In the genomic region with DNA sequence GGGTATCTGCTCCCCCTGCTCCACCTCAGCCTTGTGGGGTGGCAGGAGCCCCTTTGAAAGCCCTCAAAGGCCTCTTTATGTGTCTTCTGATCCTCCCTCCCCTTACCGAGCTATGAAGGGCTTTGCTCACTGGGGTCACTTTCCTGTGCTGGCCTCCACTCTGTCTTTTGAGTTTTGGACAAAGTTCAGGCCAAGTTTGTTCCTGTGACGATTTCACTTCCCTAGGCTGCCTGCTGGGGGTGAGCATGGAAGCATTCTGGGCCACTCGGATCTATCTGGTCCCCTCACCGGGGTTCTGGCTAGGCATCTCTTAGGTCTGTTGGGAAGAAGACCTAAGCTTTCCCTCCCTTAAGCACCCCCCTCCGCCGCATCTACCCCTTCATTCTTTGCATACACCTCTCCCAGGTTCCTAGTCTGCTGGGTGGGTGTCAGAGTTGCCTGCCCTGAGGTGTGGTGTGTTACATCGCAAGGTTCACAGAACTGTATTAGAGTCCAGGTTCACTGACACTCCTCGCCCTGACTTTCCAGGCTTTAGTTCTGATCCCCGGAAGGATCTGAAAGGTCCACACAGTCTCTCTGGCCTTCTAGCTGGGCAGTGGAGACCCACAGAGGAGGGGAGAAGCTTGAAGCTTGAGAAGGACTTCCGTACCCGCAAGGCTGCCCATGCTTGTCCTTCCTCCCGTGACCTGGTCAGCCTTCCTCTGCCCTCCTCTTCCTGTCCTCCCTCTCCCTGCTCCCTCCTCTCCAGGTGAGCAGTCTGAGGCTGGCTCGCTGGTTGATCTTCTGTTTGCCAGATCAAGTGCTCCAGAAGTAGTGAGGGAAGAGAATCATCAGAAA, we compare ENCODE assay signal across 8 mouse cellular contexts. TPM values are rescaled to one million over a fixed set of nuclear protein-coding genes. Genes with fewer than 3 reads are reported as not detected.
DNase-seq lines count a peak whose midpoint lies in the region; ATAC-seq lines count a peak whose summit lies in the region.

No protein-coding gene starts in this region.

- peak; percentile 45 to 64 for DNase-seq in kidney, postnatal 4 days
- no peak for DNase-seq in adrenal gland, adult (ENCODE audit: inconsistent age in 2 of 2, low spot score in 1 of 2)
- no peak for DNase-seq in urinary bladder, postnatal 14 days (ENCODE audit: low spot score)

- H3K36me3 ChIP-seq in megakaryocyte, embryonic 14.5 days (replicated peaks; ENCODE audit: low read length): no peaks in the 10 kb centered on the region
- H3K36me3 ChIP-seq in intestine, embryonic 16.5 days (ENCODE audit: control insufficient read depth, insufficient read depth, low read length): no peaks in the 10 kb centered on the region
- no peaks in the 10 kb centered on the region for H3K36me3 ChIP-seq in midbrain, embryonic 15.5 days (replicated peaks)

- ATAC-seq in megakaryocyte, adult 5-6 weeks (ENCODE audit: poor library complexity, severe bottlenecking): no peak
- ATAC-seq in intestine, embryonic 16.5 days: peak; percentile 24
- ATAC-seq in midbrain, embryonic 15.5 days (replicated peaks): no peak
- ATAC-seq in inflammation-experienced regulatory T-cells, adult 6 months: no peak

- no peak overlapping the region for H3K27ac ChIP-seq in intestine, embryonic 16.5 days (ENCODE audit: low read length)
- H3K27ac ChIP-seq in midbrain, embryonic 15.5 days: peak overlapping the region; percentile 57; the same call in 1 of the 2 replicates

- no peak overlapping the region; the same call in 1 of the 2 replicates for H3K4me2 ChIP-seq in intestine, embryonic 16.5 days (ENCODE audit: low read depth, low read length)
- H3K4me2 ChIP-seq in midbrain, embryonic 15.5 days: no peak overlapping the region

- peak overlapping the region; percentile 44 for H3K4me3 ChIP-seq in megakaryocyte, embryonic 14.5 days (replicated peaks)
- H3K4me3 ChIP-seq in intestine, embryonic 16.5 days (ENCODE audit: low read length): no peak overlapping the region
- H3K4me3 ChIP-seq in midbrain, embryonic 15.5 days: no peak overlapping the region

- WGBS in intestine, embryonic 16.5 days: 37% methylated on average over 13 of the region's 13 CpGs
- 15% methylated on average over 13 of the region's 13 CpGs for WGBS in midbrain, embryonic 15.5 days

- H3K9me3 ChIP-seq in megakaryocyte, embryonic 14.5 days: no peaks in the 10 kb centered on the region
- no peaks in the 10 kb centered on the region for H3K9me3 ChIP-seq in intestine, embryonic 16.5 days (ENCODE audit: control insufficient read depth, low read length)
- H3K9me3 ChIP-seq in midbrain, embryonic 15.5 days: no peaks in the 10 kb centered on the region

- H3K27me3 ChIP-seq in megakaryocyte, embryonic 14.5 days (replicated peaks): peaks cover 94% of the 10 kb centered on the region
- H3K27me3 ChIP-seq in intestine, embryonic 16.5 days (replicated peaks; ENCODE audit: control insufficient read depth, insufficient read depth, low read length): no peaks in the 10 kb centered on the region
- H3K27me3 ChIP-seq in midbrain, embryonic 15.5 days (replicated peaks): no peaks in the 10 kb centered on the region

- 0 out of 2 replicates have a peak, but pooled peaks cover 4% of the 10 kb centered on the region for H3K4me1 ChIP-seq in megakaryocyte, embryonic 14.5 days
- H3K4me1 ChIP-seq in intestine, embryonic 16.5 days (ENCODE audit: control insufficient read depth, insufficient read depth, low read length): peaks cover 23% of the 10 kb centered on the region
- peaks cover 23% of the 10 kb centered on the region for H3K4me1 ChIP-seq in midbrain, embryonic 15.5 days

- peak overlapping the region; percentile 32; the same call in 1 of the 2 replicates for H3K9ac ChIP-seq in intestine, embryonic 16.5 days (ENCODE audit: low read depth, low read length)
- no peak overlapping the region for H3K9ac ChIP-seq in midbrain, embryonic 15.5 days

RNA-seq across cellular contexts. Expression of gene Slc45a3, which starts 9.9 kb away (rescaled TPM):
- 1.1 TPM in 1 of 2 replicates, not detected in the other for polyA plus RNA-seq in megakaryocyte, embryonic 14.5 days (2012; ENCODE audit: insufficient read depth, low replicate concordance)
- 0.16 and 0.46 TPM in 2 replicates for total RNA-seq in megakaryocyte, adult 5-6 weeks (2015)
- 0.33 TPM in 1 of 2 replicates, not detected in the other for total RNA-seq in megakaryocyte, adult 5-6 weeks (2017)
- 2.5 and 2.9 TPM in 2 replicates for polyA plus RNA-seq in intestine, embryonic 16.5 days (2015; fragmentation: Nextera tagmentation; extraction: Ambion mirVana)
- polyA plus RNA-seq in midbrain, embryonic 15.5 days (2015; fragmentation: Nextera tagmentation; extraction: Ambion mirVana): 1.9 and 3.5 TPM in 2 replicates
- not detected for polyA plus RNA-seq in inflammation-experienced regulatory T-cells, adult 6 months (2017; shearing (Covaris generic))

RNA-seq across cellular contexts. Expression of gene Elk4, which starts 34.7 kb away (rescaled TPM):
- polyA plus RNA-seq in megakaryocyte, embryonic 14.5 days (2012; ENCODE audit: insufficient read depth, low replicate concordance): 1.6 and 2.2 TPM in 2 replicates
- total RNA-seq in megakaryocyte, adult 5-6 weeks (2015): 90.6 and 94.3 TPM in 2 replicates
- 53.1 and 63.6 TPM in 2 replicates for total RNA-seq in megakaryocyte, adult 5-6 weeks (2017)
- 13.2 and 14.3 TPM in 2 replicates for polyA plus RNA-seq in intestine, embryonic 16.5 days (2015; fragmentation: Nextera tagmentation; extraction: Ambion mirVana)
- polyA plus RNA-seq in midbrain, embryonic 15.5 days (2015; fragmentation: Nextera tagmentation; extraction: Ambion mirVana): 12.7 and 13.1 TPM in 2 replicates
- 10 to 100 TPM; 50.1 to 81.8 (median 79.3) TPM for polyA plus RNA-seq in inflammation-experienced regulatory T-cells, adult 6 months (2017; shearing (Covaris generic))

Comparison
In these comparisons a context has a peak if more than half of its experiments do, and no peak if none do; other contexts are left out.
1. DNase-seq: peak in kidney, postnatal 4 days (2 of 2); none in adrenal gland, adult (0 of 2) and urinary bladder, postnatal 14 days (single experiment).